Mouse (Mus musculus): ENCODE data around the gene Osgin1.

DNA sequence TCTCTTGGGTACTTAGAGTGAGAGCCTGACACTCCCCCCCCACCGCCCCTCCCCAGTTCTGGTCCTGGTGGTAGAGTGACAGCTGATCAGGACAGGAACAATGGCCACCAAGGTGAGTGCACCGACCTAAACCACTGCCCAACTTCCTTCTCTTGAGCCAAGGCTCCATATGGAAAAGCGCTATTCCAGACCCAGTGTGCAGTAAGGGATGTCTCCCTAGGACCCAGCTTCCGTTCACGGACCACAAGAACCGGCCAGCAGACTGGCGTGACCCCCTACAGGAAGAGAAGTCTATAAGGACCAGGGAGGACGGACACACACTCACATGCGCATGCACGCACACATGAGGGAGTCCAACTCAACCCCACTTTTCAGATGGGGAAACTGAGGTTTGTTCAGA lies 2.4 kb downstream of the Osgin1 start:
- TF ChIP-seq GATA1 (IDR thresholded peaks at IDR 0.05; ENCODE audit: borderline replicate concordance, low read length) (no peak), FLI1 (IDR thresholded peaks at IDR 0.05; ENCODE audit: low read length) (no peak)

Data from megakaryocyte, embryonic 14.5 days (primary cell).